ENCODE assay signal across 7 mouse cellular contexts in genomic region chr1:162548917-162549613, GRCm38 (mm10). TPM values are rescaled to one million over a fixed set of nuclear protein-coding genes. Genes with fewer than 3 reads are reported as not detected.
DNase-seq lines count a peak whose midpoint lies in the region; ATAC-seq and TF ChIP-seq lines count a peak whose summit lies in the region.

No protein-coding gene starts in this region.

- peaks cover 21% of the 10 kb centered on the region for H3K36me3 ChIP-seq in lung, embryonic 15.5 days
- peaks cover 7% of the 10 kb centered on the region; the same call in 1 of the 2 replicates for H3K36me3 ChIP-seq in limb, embryonic 11.5 days (ENCODE audit: control insufficient read depth, insufficient read depth, low read length)
- H3K36me3 ChIP-seq in stomach, embryonic 14.5 days (ENCODE audit: control insufficient read depth, insufficient read depth, low read length): peaks cover 19% of the 10 kb centered on the region

- no peak for TF ChIP-seq POLR2A in embryonic fibroblast, embryonic 13.5 days (IDR thresholded peaks at IDR 0.05; ENCODE audit: low read depth, low read length)

- H3K27ac ChIP-seq in lung, embryonic 15.5 days: no peak overlapping the region
- peak overlapping the region; percentile 79; the same call in 1 of the 2 replicates for H3K27ac ChIP-seq in embryonic fibroblast, embryonic 13.5 days (ENCODE audit: insufficient read depth, low read length)
- H3K27ac ChIP-seq in limb, embryonic 11.5 days (replicated peaks; ENCODE audit: low read depth, low read length): no peak overlapping the region
- peak overlapping the region; percentile 55; the same call in 1 of the 2 replicates for H3K27ac ChIP-seq in stomach, embryonic 14.5 days (ENCODE audit: low read length)

- no peaks in the 10 kb centered on the region for H3K9me3 ChIP-seq in lung, embryonic 15.5 days
- no peaks in the 10 kb centered on the region for H3K9me3 ChIP-seq in limb, embryonic 11.5 days (ENCODE audit: control insufficient read depth, low read length)
- H3K9me3 ChIP-seq in stomach, embryonic 14.5 days (ENCODE audit: control insufficient read depth, low read depth, low read length): no peaks in the 10 kb centered on the region

- peak overlapping the region; percentile 82 for H3K4me2 ChIP-seq in lung, embryonic 15.5 days
- peak overlapping the region; percentile 67 for H3K4me2 ChIP-seq in limb, embryonic 11.5 days (ENCODE audit: low read depth, severe bottlenecking)
- H3K4me2 ChIP-seq in stomach, embryonic 14.5 days (replicated peaks; ENCODE audit: low read depth, low read length): peak overlapping the region; percentile 86

- 62% methylated on average over 10 of the region's 10 CpGs for WGBS in lung, embryonic 15.5 days
- 71% methylated on average over 10 of the region's 10 CpGs for WGBS in limb, embryonic 11.5 days
- WGBS in stomach, embryonic 14.5 days: 67% methylated on average over 10 of the region's 10 CpGs

- H3K4me3 ChIP-seq in lung, embryonic 15.5 days: peak overlapping the region; percentile 69
- H3K4me3 ChIP-seq in embryonic fibroblast, embryonic 13.5 days (ENCODE audit: insufficient read depth, low read length): peak overlapping the region; percentile 80; the same call in 1 of the 2 replicates
- peak overlapping the region; percentile 70 for H3K4me3 ChIP-seq in limb, embryonic 11.5 days (ENCODE audit: low read depth, low read length)
- peak overlapping the region; percentile 62 for H3K4me3 ChIP-seq in stomach, embryonic 14.5 days (ENCODE audit: low read depth, low read length)

- DNase-seq in lung, postnatal 10 days: no peak
- DNase-seq in limb, embryonic 11.5 days (ENCODE audit: low spot score): no peak
- DNase-seq in layer of hippocampus, postnatal 25 days (ENCODE audit: extremely low spot score in 1 of 2, low spot score in 1 of 2): no peak

- H3K27me3 ChIP-seq in lung, embryonic 15.5 days: no peaks in the 10 kb centered on the region
- no peaks in the 10 kb centered on the region for H3K27me3 ChIP-seq in limb, embryonic 11.5 days (ENCODE audit: control insufficient read depth, insufficient read depth, low read length)
- H3K27me3 ChIP-seq in stomach, embryonic 14.5 days (ENCODE audit: control insufficient read depth, insufficient read depth, low read length): no peaks in the 10 kb centered on the region

- TF ChIP-seq CTCF in embryonic fibroblast, embryonic 13.5 days (IDR thresholded peaks at IDR 0.05; ENCODE audit: borderline replicate concordance, insufficient read depth, low read length): no peak

- peaks cover 12% of the 10 kb centered on the region for H3K4me1 ChIP-seq in lung, embryonic 15.5 days
- H3K4me1 ChIP-seq in embryonic fibroblast, embryonic 13.5 days (ENCODE audit: control insufficient read depth, insufficient read depth, low read length): 0 out of 2 replicates have a peak, but pooled peaks cover 3% of the 10 kb centered on the region
- H3K4me1 ChIP-seq in limb, embryonic 11.5 days (ENCODE audit: control insufficient read depth, insufficient read depth, low read length): no peaks in the 10 kb centered on the region
- H3K4me1 ChIP-seq in stomach, embryonic 14.5 days (ENCODE audit: control insufficient read depth, insufficient read depth, low read length): peaks cover 8% of the 10 kb centered on the region

- peak overlapping the region; percentile 56; the same call in 1 of the 2 replicates for H3K9ac ChIP-seq in lung, embryonic 15.5 days
- peak overlapping the region; percentile 63 for H3K9ac ChIP-seq in limb, embryonic 11.5 days (ENCODE audit: low read length)
- peak overlapping the region; percentile 38; the same call in 1 of the 2 replicates for H3K9ac ChIP-seq in stomach, embryonic 14.5 days (replicated peaks; ENCODE audit: low read depth, low read length)

- no peak for ATAC-seq in lung, embryonic 15.5 days (ENCODE audit: borderline replicate concordance, extremely low read depth, low FRiP score, low TSS enrichment)
- no peak for ATAC-seq in limb, embryonic 11.5 days (ENCODE audit: insufficient number of reproducible peaks, low FRiP score, low TSS enrichment, low read depth)
- no peak for ATAC-seq in stomach, embryonic 14.5 days (ENCODE audit: insufficient number of reproducible peaks, insufficient read depth, low FRiP score, low read depth)
- ATAC-seq in inflammation-experienced regulatory T-cells, adult 6 months: no peak

RNA-seq across cellular contexts. Expression of gene Mettl13, which starts 0.7 kb away (rescaled TPM):
- 22.6 and 23.4 TPM in 2 replicates for polyA plus RNA-seq in lung, embryonic 15.5 days (2015; fragmentation: Nextera tagmentation; extraction: Ambion mirVana)
- polyA plus RNA-seq in embryonic fibroblast, embryonic 13.5 days (2011; ENCODE audit: insufficient read length, low read depth, missing spikeins): 9.2 and 11.5 TPM in 2 replicates
- 19.8 and 22.9 TPM in 2 replicates for polyA plus RNA-seq in limb, embryonic 11.5 days (2014; fragmentation: Nextera tagmentation; extraction: Ambion mirVana)
- 15.7 and 16.1 TPM in 2 replicates for polyA plus RNA-seq in stomach, embryonic 14.5 days (2014; fragmentation: Nextera tagmentation; extraction: Ambion mirVana)
- 1 to 10 TPM; 5.6 to 9.6 (median 8.8) TPM for polyA plus RNA-seq in inflammation-experienced regulatory T-cells, adult 6 months (2017; shearing (Covaris generic))
- 10 to 100 TPM in 1 of 2 experiments, 1 to 10 TPM in 1; 9.7 to 15.2 TPM for total RNA-seq in layer of hippocampus, postnatal 25 days (2021)

RNA-seq across cellular contexts. Expression of gene Vamp4, which starts 21.2 kb away (rescaled TPM):
- polyA plus RNA-seq in lung, embryonic 15.5 days (2015; fragmentation: Nextera tagmentation; extraction: Ambion mirVana): 49.7 and 53.6 TPM in 2 replicates
- 41.6 and 54.9 TPM in 2 replicates for polyA plus RNA-seq in embryonic fibroblast, embryonic 13.5 days (2011; ENCODE audit: insufficient read length, low read depth, missing spikeins)
- 61.8 and 66.1 TPM in 2 replicates for polyA plus RNA-seq in limb, embryonic 11.5 days (2014; fragmentation: Nextera tagmentation; extraction: Ambion mirVana)
- polyA plus RNA-seq in stomach, embryonic 14.5 days (2014; fragmentation: Nextera tagmentation; extraction: Ambion mirVana): 55.8 and 63.0 TPM in 2 replicates
- polyA plus RNA-seq in inflammation-experienced regulatory T-cells, adult 6 months (2017; shearing (Covaris generic)): 100 to 1,000 TPM in 2 of 3 experiments, 10 to 100 TPM in 1; 93.6 to 112 (median 104) TPM
- 100 to 1,000 TPM in 1 of 2 experiments, 10 to 100 TPM in 1; 97.6 to 100 TPM for total RNA-seq in layer of hippocampus, postnatal 25 days (2021)

Comparison
In these comparisons a context has a peak if more than half of its experiments do, and no peak if none do; other contexts are left out.
1. H3K27ac ChIP-seq: peak in embryonic fibroblast, embryonic 13.5 days (single experiment) and stomach, embryonic 14.5 days (single experiment); none in lung, embryonic 15.5 days (single experiment) and limb, embryonic 11.5 days (single experiment).
2. Peak in every context shown above with its lines, with median percentiles within 50 percentile points of each other: H3K4me2 ChIP-seq, H3K4me3 ChIP-seq and H3K9ac ChIP-seq.